Mouse (Mus musculus): ENCODE results near the gene Col5a3. TPM values are rescaled to one million over a fixed set of nuclear protein-coding genes. Genes with fewer than 3 reads are reported as not detected.

Col5a3 gene
- polyA plus RNA-seq, 1 experiment: 1.4 TPM

DNA sequence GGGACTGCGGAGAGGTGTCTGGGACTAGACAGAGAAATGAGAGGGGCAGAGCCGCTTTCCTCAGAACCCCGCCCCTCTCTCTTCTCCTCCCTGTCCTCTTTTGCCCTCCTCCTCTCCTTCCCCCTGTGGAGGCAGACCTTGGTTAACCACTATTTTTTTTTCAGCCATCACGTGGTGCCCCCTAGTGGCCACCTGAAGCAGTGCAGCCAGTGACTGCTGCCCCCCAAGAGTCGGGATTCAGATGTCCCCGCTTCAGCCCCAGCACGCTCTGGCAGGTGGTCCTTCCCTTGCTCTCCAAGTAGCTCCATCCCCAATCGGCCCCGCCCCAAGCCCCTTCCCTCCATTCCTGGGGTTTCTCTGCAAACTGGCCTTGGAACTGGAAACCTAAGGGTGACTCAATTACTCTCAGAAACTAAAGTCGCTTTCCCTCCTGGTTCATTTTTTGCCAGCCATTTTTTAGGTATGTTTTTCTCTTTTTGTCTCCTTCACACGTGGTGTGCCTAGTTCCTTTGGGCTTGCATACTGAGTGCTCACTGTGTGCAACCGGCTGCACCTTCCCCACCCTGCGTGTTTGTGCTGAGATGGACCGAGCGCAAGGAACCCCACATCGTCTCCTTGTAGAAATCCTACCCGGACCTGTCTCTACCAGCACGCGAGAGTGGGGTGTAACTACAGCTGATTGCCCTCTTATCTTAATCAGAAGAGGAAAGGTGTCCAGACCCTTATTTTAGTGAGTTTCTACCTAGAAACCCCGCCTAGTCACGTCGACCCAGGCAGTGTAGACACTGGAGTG, 70.7 kb downstream of the Col5a3 start:
- TF ChIP-seq POLR2A (IDR thresholded peaks at IDR 0.05; ENCODE audit: low read depth, low read length) (no peak), CTCF (IDR thresholded peaks at IDR 0.05; ENCODE audit: extremely low read depth, insufficient read depth, insufficient read length, insufficient replicate concordance) (peak; percentile 71; the same call in 1 of the 2 replicates)
- H3K27ac ChIP-seq (ENCODE audit: insufficient read depth, low read length): no peak overlapping the region
- H3K4me3 ChIP-seq (ENCODE audit: extremely low read depth, insufficient read depth, insufficient read length): no peak overlapping the region
- H3K27me3 ChIP-seq (ENCODE audit: control insufficient read depth, insufficient read depth, low read length): peaks cover 12% of the 10 kb centered on the region
- 27% methylated on average over 22 of the region's 22 CpGs for WGBS
- no peak for DNase-seq (ENCODE audit: low read depth in 1 of 2, low spot score in 2 of 2)
- H3K36me3 ChIP-seq (ENCODE audit: control insufficient read depth, insufficient read depth, low read length): no peaks in the 10 kb centered on the region
- H3K4me1 ChIP-seq (ENCODE audit: control insufficient read depth, insufficient read depth, insufficient read length): no peaks in the 10 kb centered on the region

DNA sequence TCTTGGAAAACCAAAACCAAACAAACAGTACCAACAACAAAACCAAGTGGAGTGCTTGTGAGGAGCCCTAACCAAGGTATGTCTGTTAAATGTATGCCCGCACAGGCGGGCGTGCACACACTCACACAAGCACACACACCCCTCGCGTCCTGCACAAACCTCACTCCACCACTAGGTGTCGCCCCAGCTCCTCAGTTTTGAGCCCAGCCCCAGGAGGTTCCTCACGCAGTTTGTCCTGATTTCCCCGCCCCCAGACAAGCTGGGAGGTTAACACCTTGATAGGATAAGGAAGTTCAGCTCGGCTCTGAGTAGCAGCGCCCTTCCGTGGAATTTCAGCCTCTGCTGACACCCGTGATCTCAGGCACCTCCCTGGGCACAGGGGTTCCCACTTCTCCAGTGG, 74.5 kb downstream of the Col5a3 start:
- H3K4me3 ChIP-seq (ENCODE audit: extremely low read depth, insufficient read depth, insufficient read length): no peak overlapping the region
- no peaks in the 10 kb centered on the region for H3K4me1 ChIP-seq (ENCODE audit: control insufficient read depth, insufficient read depth, insufficient read length)
- TF ChIP-seq POLR2A (IDR thresholded peaks at IDR 0.05; ENCODE audit: low read depth, low read length) (no peak), CTCF (IDR thresholded peaks at IDR 0.05; ENCODE audit: extremely low read depth, insufficient read depth, insufficient read length, insufficient replicate concordance) (peak; percentile 89)
- 2% methylated on average over 12 of the region's 12 CpGs for WGBS
- DNase-seq (ENCODE audit: low read depth in 1 of 2, low spot score in 2 of 2): peak; percentile 31 to 48
- peaks cover 1% of the 10 kb centered on the region for H3K27me3 ChIP-seq (ENCODE audit: control insufficient read depth, insufficient read depth, low read length)
- no peak overlapping the region for H3K27ac ChIP-seq (ENCODE audit: insufficient read depth, low read length)
- no peaks in the 10 kb centered on the region for H3K36me3 ChIP-seq (ENCODE audit: control insufficient read depth, insufficient read depth, low read length)

DNA sequence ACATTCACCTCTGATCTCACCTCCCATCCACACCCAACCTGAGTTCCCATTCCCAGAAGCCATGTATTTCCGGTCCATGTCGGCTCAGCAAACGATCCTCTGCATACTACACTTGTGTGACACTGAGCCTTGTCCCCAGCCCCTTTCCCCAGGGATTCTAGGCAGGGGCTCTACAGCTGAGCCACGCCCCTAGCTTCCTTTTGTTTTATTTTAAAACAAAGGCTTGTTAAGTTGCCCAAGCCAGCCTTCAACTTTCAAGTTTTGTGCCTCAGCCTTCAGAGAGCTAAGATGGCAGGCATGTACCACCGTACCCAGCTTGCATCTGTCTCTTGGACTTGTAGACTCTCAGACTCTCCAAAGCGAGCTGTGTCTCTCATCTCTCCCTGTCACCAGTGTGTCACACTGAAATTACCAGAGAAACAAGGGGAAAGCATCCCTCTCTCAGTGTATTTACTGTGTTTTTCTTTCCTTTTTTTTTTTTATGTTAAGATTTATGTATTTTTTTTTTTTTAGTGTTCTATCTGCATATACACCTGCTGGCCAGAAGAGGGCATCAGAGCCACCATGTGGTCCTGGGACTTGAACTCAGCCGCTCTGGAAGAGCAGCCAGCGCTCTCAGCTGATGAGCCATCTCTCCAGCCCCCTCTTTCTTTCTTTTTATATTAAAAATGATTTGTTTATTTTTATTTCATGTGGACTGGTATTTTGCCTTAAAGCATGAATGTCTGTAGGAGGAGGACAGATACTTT, 76.4 kb downstream of the Col5a3 start:
- H3K27me3 ChIP-seq (ENCODE audit: control insufficient read depth, insufficient read depth, low read length): no peaks in the 10 kb centered on the region

DNA sequence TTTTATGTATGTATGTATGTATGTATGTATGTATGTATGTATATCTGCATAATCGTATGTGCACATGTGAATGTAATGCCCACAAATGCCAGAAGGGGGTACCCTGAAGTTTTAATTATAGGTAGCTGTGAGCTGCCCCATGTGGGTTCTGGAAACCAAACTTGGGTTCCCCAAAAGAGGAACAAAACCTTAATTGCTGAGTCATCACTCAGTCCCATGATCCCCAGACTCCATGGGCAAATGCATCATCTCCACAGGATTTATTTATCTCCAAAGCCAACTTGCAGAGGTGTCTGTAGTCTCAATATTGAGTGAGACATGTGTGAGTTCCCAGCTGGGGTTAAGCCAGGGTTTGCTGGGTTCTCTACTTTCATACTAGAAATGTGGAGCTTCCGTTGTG, 77.6 kb downstream of the Col5a3 start:
- H3K4me1 ChIP-seq (ENCODE audit: control insufficient read depth, insufficient read depth, insufficient read length): no peaks in the 10 kb centered on the region
- TF ChIP-seq CTCF (IDR thresholded peaks at IDR 0.05; ENCODE audit: extremely low read depth, insufficient read depth, insufficient read length, insufficient replicate concordance) (no peak), POLR2A (IDR thresholded peaks at IDR 0.05; ENCODE audit: low read depth, low read length) (no peak)
- H3K27me3 ChIP-seq (ENCODE audit: control insufficient read depth, insufficient read depth, low read length): no peaks in the 10 kb centered on the region
- H3K36me3 ChIP-seq (ENCODE audit: control insufficient read depth, insufficient read depth, low read length): no peaks in the 10 kb centered on the region
- H3K4me3 ChIP-seq (ENCODE audit: extremely low read depth, insufficient read depth, insufficient read length): no peak overlapping the region
- DNase-seq (ENCODE audit: low read depth in 1 of 2, low spot score in 2 of 2): no peak
- 94% methylated on average over 2 of the region's 2 CpGs for WGBS
- no peak overlapping the region for H3K27ac ChIP-seq (ENCODE audit: insufficient read depth, low read length)

More for the DNA sequence above, 76.4 kb downstream of the Col5a3 start:
- H3K4me1 ChIP-seq (ENCODE audit: control insufficient read depth, insufficient read depth, insufficient read length): no peaks in the 10 kb centered on the region
- H3K36me3 ChIP-seq (ENCODE audit: control insufficient read depth, insufficient read depth, low read length): no peaks in the 10 kb centered on the region
- no peak for DNase-seq (ENCODE audit: low read depth in 1 of 2, low spot score in 2 of 2)
- H3K27ac ChIP-seq (ENCODE audit: insufficient read depth, low read length): no peak overlapping the region
- no peak overlapping the region for H3K4me3 ChIP-seq (ENCODE audit: extremely low read depth, insufficient read depth, insufficient read length)
- no peak for TF ChIP-seq POLR2A (IDR thresholded peaks at IDR 0.05; ENCODE audit: low read depth, low read length)
- TF ChIP-seq CTCF (IDR thresholded peaks at IDR 0.05; ENCODE audit: extremely low read depth, insufficient read depth, insufficient read length, insufficient replicate concordance): peak; percentile 32; the same call in 1 of the 2 replicates
- 46% methylated on average over 8 of the region's 8 CpGs for WGBS

DNA sequence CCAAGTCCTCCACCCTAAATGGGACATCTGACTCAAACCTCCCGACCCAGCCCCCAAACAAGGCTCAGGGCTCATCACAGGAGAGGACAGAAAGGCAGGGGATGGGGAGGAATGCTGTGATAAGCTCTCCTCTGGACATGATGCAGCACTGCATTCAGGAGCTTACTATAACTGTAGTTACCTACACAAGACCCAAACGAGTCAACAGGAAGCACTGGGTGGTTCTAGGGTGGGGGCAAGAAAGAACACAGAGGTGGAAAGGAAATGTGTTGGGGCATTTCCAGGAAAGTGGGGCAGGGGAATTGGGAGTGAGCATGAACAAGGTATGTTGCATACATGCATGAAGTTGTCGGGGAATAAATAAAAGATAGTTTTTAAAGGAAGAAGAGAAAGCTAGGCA, 80.2 kb downstream of the Col5a3 start:
- TF ChIP-seq POLR2A (IDR thresholded peaks at IDR 0.05; ENCODE audit: low read depth, low read length) (no peak), CTCF (IDR thresholded peaks at IDR 0.05; ENCODE audit: extremely low read depth, insufficient read depth, insufficient read length, insufficient replicate concordance) (no peak)
- no peak overlapping the region for H3K4me3 ChIP-seq (ENCODE audit: extremely low read depth, insufficient read depth, insufficient read length)
- H3K4me1 ChIP-seq (ENCODE audit: control insufficient read depth, insufficient read depth, insufficient read length): no peaks in the 10 kb centered on the region
- no peaks in the 10 kb centered on the region for H3K27me3 ChIP-seq (ENCODE audit: control insufficient read depth, insufficient read depth, low read length)
- DNase-seq (ENCODE audit: low read depth in 1 of 2, low spot score in 2 of 2): no peak
- H3K27ac ChIP-seq (ENCODE audit: insufficient read depth, low read length): no peak overlapping the region
- 55% methylated on average over 3 of the region's 3 CpGs for WGBS
- no peaks in the 10 kb centered on the region for H3K36me3 ChIP-seq (ENCODE audit: control insufficient read depth, insufficient read depth, low read length)

DNA sequence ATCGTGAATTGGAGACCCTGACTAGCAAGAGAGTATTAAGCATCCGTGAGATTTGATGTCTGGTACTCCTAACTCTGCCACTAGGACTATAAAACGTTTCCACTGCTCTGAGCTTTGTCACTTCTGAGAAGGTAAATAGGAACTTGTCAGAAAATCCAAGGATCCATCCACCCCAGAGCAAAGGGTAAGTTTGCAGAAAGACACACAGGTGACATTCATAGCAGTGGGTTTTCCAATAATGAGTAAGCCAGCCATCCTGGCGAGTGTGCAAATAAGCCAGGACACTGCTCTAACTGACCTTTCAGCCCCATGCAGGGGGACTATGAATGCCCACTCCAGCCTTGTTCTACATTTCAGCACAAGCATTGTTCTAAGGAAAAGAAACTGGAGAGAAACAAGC, 83.1 kb downstream of the Col5a3 start:
- no peak overlapping the region for H3K4me3 ChIP-seq (ENCODE audit: extremely low read depth, insufficient read depth, insufficient read length)
- no peak for DNase-seq (ENCODE audit: low read depth in 1 of 2, low spot score in 2 of 2)
- H3K36me3 ChIP-seq (ENCODE audit: control insufficient read depth, insufficient read depth, low read length): no peaks in the 10 kb centered on the region
- no peak for TF ChIP-seq POLR2A (IDR thresholded peaks at IDR 0.05; ENCODE audit: low read depth, low read length)
- no peak for TF ChIP-seq CTCF (IDR thresholded peaks at IDR 0.05; ENCODE audit: extremely low read depth, insufficient read depth, insufficient read length, insufficient replicate concordance)
- H3K27ac ChIP-seq (ENCODE audit: insufficient read depth, low read length): no peak overlapping the region
- H3K27me3 ChIP-seq (ENCODE audit: control insufficient read depth, insufficient read depth, low read length): peaks cover 10% of the 10 kb centered on the region
- H3K4me1 ChIP-seq (ENCODE audit: control insufficient read depth, insufficient read depth, insufficient read length): peaks cover 2% of the 10 kb centered on the region; the same call in 1 of the 2 replicates
- 68% methylated on average over 4 of the region's 4 CpGs for WGBS
